Mouse (Mus musculus): ENCODE measurements around the gene Desi2. TPM values are rescaled to one million over a fixed set of nuclear protein-coding genes. Genes with fewer than 3 reads are reported as not detected.
A peak's percentile ranks its signal among the peaks of the same experiment; 100 is the strongest.
"Not testable (repeated sequence)": the region's sequence is repeated elsewhere in the genome, so short reads cannot be mapped to it uniquely, and the experiment has no call there.

The Desi2 gene
- polyA plus RNA-seq, 1 experiment = 32.5 TPM

DNA sequence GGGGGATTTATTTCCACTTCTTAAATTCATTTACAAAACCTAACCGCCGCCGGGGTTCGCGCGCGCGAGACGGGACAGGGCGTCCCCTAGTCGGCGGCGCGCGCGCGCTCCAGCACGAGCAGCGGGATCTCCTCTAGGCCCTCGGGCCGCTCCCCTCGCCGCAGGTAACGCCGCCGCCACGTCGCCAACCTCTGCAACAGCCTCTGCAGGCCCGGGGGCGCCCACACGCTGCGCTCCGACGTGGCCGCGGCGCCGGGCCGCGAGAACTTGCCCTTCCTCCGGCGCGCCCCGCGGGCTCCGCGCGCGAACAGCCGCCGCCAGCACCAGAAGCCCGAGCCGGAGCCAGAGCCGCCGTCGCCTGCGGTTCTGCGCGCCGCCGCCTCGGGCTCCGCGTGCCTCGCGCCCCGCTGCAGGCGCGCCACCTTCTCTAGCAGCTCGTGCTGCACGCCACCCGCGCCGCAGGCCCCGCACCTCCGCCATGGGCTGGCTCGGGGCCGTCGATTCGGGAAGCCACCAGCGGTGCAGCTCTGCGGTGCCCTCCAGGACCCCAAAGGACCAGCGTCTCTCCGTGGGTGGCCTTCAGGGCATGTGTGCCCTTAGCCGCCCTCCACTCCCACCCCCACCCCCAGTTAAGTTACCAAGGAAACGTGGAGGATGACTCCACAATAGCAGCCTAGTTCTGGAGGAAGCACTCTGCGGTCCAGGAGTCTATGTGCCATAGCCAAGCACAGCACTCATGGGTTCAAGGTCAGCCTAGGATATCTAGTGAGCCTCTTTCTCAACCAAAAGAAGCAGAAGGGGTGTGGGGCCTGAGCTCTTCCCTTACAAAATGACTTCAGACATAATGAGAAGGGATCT, 89.1 kb downstream of the Desi2 start:
- no peak for TF ChIP-seq CTCF (IDR thresholded peaks at IDR 0.05; ENCODE audit: low read depth, low read length)
- no peak for TF ChIP-seq POLR2A (IDR thresholded peaks at IDR 0.05; ENCODE audit: insufficient read depth, low read length)
- no peak for TF ChIP-seq EP300 (IDR thresholded peaks at IDR 0.05; ENCODE audit: insufficient read depth, low read depth, low read length)
- Histone ChIP-seq H3K27me3 (ENCODE audit: control insufficient read depth, insufficient read depth, low read length, poor library complexity, severe bottlenecking) (no peaks in the 10 kb centered on the region), H3K4me1 (ENCODE audit: control insufficient read depth, insufficient read depth, low read length) (peaks cover 3% of the 10 kb centered on the region), H3K36me3 (ENCODE audit: control insufficient read depth, insufficient read depth, low read length, poor library complexity, severe bottlenecking) (no peaks in the 10 kb centered on the region), H3K4me3 (ENCODE audit: low read depth, low read length) (peak overlapping the region; percentile 45), H3K9ac (ENCODE audit: low read depth, poor library complexity, severe bottlenecking) (peak overlapping the region; percentile 73), H3K9me3 (replicated peaks; ENCODE audit: control insufficient read depth, insufficient read depth, low read length, poor library complexity, severe bottlenecking) (peaks cover 25% of the 10 kb centered on the region), H3K27ac (ENCODE audit: insufficient read depth, low read length) (no peak overlapping the region)

DNA sequence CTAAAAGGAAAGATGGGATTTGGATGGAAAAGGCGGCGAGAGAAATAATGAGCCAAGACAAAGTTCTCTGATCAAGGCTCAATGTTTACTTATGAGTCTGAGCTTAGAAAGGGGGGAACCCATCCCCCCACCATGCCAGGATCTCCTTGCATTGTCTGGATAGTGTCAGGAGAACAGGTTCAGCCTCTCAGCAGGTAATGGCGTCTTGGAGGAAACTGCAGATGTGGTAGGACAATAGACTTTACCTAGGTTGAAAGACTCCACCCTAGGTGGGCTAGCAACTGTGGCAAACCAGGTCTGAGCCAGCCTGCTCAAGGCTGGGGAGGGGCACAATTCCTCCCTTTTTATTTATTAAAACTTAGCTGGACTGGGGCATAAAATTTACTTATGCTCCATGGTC, 96.1 kb downstream of the Desi2 start:
- peak overlapping the region; percentile 97 for H3K27ac ChIP-seq (ENCODE audit: insufficient read depth, low read length)
- peaks cover 42% of the 10 kb centered on the region for H3K9me3 ChIP-seq (replicated peaks; ENCODE audit: control insufficient read depth, insufficient read depth, low read length, poor library complexity, severe bottlenecking)
- H3K27me3 ChIP-seq (ENCODE audit: control insufficient read depth, insufficient read depth, low read length, poor library complexity, severe bottlenecking); H3K4me3 ChIP-seq (ENCODE audit: low read depth, low read length); H3K9ac ChIP-seq (ENCODE audit: low read depth, poor library complexity, severe bottlenecking); H3K4me1 ChIP-seq (ENCODE audit: control insufficient read depth, insufficient read depth, low read length); H3K36me3 ChIP-seq (ENCODE audit: control insufficient read depth, insufficient read depth, low read length, poor library complexity, severe bottlenecking): not testable (repeated sequence)
- TF ChIP-seq EP300 (IDR thresholded peaks at IDR 0.05; ENCODE audit: insufficient read depth, low read depth, low read length) = peak; percentile 77; the same call in 1 of the 2 replicates

DNA sequence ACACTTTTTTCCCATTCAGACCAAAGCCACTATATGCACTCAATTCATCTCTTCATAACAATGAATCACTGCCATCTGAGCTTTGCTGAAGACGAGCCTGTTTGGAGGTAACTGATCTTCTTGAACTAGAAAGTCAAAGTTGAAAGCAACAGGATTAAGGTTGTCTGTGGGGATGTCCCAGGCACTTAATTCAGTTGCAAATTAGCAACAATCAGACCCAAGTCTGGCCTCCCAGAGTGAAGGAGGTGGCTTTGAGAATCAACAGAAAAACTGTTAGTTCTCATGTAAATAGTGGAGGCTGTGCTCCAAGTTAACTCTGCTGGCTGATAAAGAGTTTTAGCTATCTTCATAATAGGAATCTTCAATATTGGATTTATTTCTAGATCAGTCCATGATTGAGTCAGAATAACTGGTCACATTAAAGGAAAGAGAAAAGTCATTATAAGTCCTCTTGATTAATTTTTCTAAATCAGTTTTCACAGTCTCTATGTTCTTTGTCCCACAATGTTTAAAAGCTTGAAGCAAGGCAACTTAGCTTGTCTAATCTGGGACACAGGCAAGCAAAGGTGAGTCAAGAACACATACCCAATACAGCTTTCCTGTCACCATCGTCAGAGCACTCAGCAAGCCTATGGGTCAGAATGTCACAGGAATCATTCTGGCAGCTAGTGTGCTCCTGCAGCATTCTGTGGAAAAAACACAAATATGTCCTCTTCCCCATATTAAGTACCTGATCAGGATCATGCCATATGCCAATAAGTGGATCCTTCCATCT, 96.9 kb downstream of the Desi2 start:
- peak overlapping the region; percentile 97 for H3K27ac ChIP-seq (ENCODE audit: insufficient read depth, low read length)
- H3K27me3 ChIP-seq (ENCODE audit: control insufficient read depth, insufficient read depth, low read length, poor library complexity, severe bottlenecking) = no peaks in the 10 kb centered on the region
- H3K9me3 ChIP-seq (replicated peaks; ENCODE audit: control insufficient read depth, insufficient read depth, low read length, poor library complexity, severe bottlenecking) = peaks cover 42% of the 10 kb centered on the region
- H3K4me1 ChIP-seq (ENCODE audit: control insufficient read depth, insufficient read depth, low read length) = no peaks in the 10 kb centered on the region
- no peak overlapping the region for H3K4me3 ChIP-seq (ENCODE audit: low read depth, low read length)
- no peak overlapping the region for H3K9ac ChIP-seq (ENCODE audit: low read depth, poor library complexity, severe bottlenecking)
- no peaks in the 10 kb centered on the region for H3K36me3 ChIP-seq (ENCODE audit: control insufficient read depth, insufficient read depth, low read length, poor library complexity, severe bottlenecking)
- TF ChIP-seq CTCF (IDR thresholded peaks at IDR 0.05; ENCODE audit: low read depth, low read length) = no peak
- TF ChIP-seq EP300 (IDR thresholded peaks at IDR 0.05; ENCODE audit: insufficient read depth, low read depth, low read length) = no peak
- TF ChIP-seq POLR2A (IDR thresholded peaks at IDR 0.05; ENCODE audit: insufficient read depth, low read length) = no peak

DNA sequence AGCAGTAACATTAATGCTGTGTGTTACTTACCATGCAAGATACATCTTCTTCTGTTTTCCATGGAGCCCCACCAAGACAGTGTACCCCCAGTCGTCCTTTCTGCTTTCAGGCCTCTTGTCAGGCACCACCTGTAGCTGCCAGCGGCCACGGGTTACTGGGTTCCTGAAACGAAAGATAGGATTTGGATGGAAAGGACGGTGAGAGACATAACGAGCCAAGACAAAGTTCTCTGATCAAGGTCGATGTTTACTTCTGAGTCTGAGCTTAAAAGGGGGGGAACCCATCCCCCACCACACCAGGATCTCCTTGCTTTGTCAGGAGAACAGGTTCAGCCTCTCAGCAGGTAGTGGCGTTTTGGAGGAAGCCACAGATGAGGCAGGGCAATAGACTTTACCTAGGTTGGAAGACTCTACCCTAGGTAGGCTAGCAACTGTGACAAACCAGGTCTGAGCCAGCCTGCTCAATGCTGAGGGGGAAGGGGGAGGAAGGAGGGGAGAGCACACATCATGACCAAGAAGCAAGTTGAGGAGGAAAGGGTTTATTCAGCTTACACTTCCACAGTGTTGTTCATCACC, 100.5 kb downstream of the Desi2 start:
- H3K27ac ChIP-seq (ENCODE audit: insufficient read depth, low read length) = peak overlapping the region; percentile 84
- peaks cover 27% of the 10 kb centered on the region for H3K9me3 ChIP-seq (replicated peaks; ENCODE audit: control insufficient read depth, insufficient read depth, low read length, poor library complexity, severe bottlenecking)
- TF ChIP-seq CTCF (IDR thresholded peaks at IDR 0.05; ENCODE audit: low read depth, low read length) = no peak
- 0 out of 2 replicates have a peak, but pooled peaks have one; percentile 22 for TF ChIP-seq EP300 (IDR thresholded peaks at IDR 0.05; ENCODE audit: insufficient read depth, low read depth, low read length)
- no peaks in the 10 kb centered on the region for H3K36me3 ChIP-seq (ENCODE audit: control insufficient read depth, insufficient read depth, low read length, poor library complexity, severe bottlenecking)
- H3K4me3 ChIP-seq (ENCODE audit: low read depth, low read length) = no peak overlapping the region
- no peaks in the 10 kb centered on the region for H3K4me1 ChIP-seq (ENCODE audit: control insufficient read depth, insufficient read depth, low read length)
- no peaks in the 10 kb centered on the region for H3K27me3 ChIP-seq (ENCODE audit: control insufficient read depth, insufficient read depth, low read length, poor library complexity, severe bottlenecking)
- H3K9ac ChIP-seq (ENCODE audit: low read depth, poor library complexity, severe bottlenecking) = no peak overlapping the region

DNA sequence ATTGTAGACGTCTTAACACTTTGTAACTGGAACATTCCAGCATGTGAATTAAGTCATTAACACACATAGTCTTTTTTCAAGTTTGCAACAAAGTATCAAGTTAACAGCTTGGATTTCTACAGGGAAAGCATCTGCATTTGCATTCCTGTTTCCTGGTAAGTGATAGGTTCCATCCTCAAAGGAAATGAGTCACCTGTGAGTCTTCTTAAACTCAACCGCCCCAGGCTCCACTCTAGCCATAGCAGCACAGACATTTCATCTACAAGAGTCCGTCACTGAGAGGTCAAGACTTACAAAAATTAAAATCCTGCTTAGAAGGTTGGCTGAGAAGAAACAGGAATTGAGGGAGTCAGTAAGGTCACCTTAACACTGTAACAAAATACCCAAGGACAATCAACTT, 104.5 kb downstream of the Desi2 start:
- Histone ChIP-seq H3K9me3 (replicated peaks; ENCODE audit: control insufficient read depth, insufficient read depth, low read length, poor library complexity, severe bottlenecking) (no peaks in the 10 kb centered on the region), H3K36me3 (ENCODE audit: control insufficient read depth, insufficient read depth, low read length, poor library complexity, severe bottlenecking) (no peaks in the 10 kb centered on the region), H3K4me1 (ENCODE audit: control insufficient read depth, insufficient read depth, low read length) (no peaks in the 10 kb centered on the region), H3K4me3 (ENCODE audit: low read depth, low read length) (no peak overlapping the region), H3K27ac (ENCODE audit: insufficient read depth, low read length) (no peak overlapping the region), H3K27me3 (ENCODE audit: control insufficient read depth, insufficient read depth, low read length, poor library complexity, severe bottlenecking) (no peaks in the 10 kb centered on the region), H3K9ac (ENCODE audit: low read depth, poor library complexity, severe bottlenecking) (no peak overlapping the region)
- TF ChIP-seq POLR2A (IDR thresholded peaks at IDR 0.05; ENCODE audit: insufficient read depth, low read length) (no peak), EP300 (IDR thresholded peaks at IDR 0.05; ENCODE audit: insufficient read depth, low read depth, low read length) (no peak), CTCF (IDR thresholded peaks at IDR 0.05; ENCODE audit: low read depth, low read length) (no peak)

Data from ES-Bruce4 (cell line).